Mouse (Mus musculus) hindbrain, embryonic 12.5 days (tissue): ENCODE results near the gene Slco1c1. TPM values are rescaled to one million over a fixed set of nuclear protein-coding genes. Genes with fewer than 3 reads are reported as not detected.

Source experiments
- ATAC-seq: fragments of 200-750 bp; cut with Nextera tagmentation; 2 replicates; pipeline ENCODE4 v1.8.0; 2017; ENCODE audit warnings: moderate TSS enrichment; ENCODE audit not compliant: low FRiP score
- H3K27ac ChIP-seq: fragments of 300-500 bp; sonication (generic); 2 replicates; pipeline ENCODE4 v1.5.1; 2016; ENCODE audit warnings: mild to moderate bottlenecking
- H3K27me3 ChIP-seq: fragments of 300-500 bp; sonication (generic); 2 replicates; pipeline ENCODE4 v1.6.1; 2016; ENCODE audit warnings: mild to moderate bottlenecking
- H3K36me3 ChIP-seq: fragments of 300-500 bp; sonication (generic); 2 replicates; pipeline ENCODE4 v1.6.1; 2016; ENCODE audit warnings: mild to moderate bottlenecking
- H3K4me1 ChIP-seq: fragments of 300-500 bp; sonication (generic); 2 replicates; pipeline ENCODE4 v1.6.1; 2016
- H3K4me2 ChIP-seq: fragments of 300-500 bp; sonication (generic); replicated peaks from 2 replicates; pipeline ENCODE4 v1.6.1; 2016; ENCODE audit warnings: mild to moderate bottlenecking
- H3K4me3 ChIP-seq: fragments of 300-500 bp; sonication (generic); 2 replicates; pipeline ENCODE4 v1.5.1; 2016; ENCODE audit warnings: mild to moderate bottlenecking
- H3K9ac ChIP-seq: fragments of 300-500 bp; sonication (generic); 2 replicates; pipeline ENCODE4 v1.6.1; 2016; ENCODE audit warnings: mild to moderate bottlenecking, moderate library complexity
- H3K9me3 ChIP-seq: fragments of 300-500 bp; sonication (generic); replicated peaks from 2 replicates; pipeline ENCODE4 v1.6.1; 2016; ENCODE audit warnings: mild to moderate bottlenecking
- WGBS: fragments of 180-500 bp; shearing (Covaris S2); methylation state at CpG from one replicate; pipeline ENCODE4 v1.1.7; 2016; 5-methylcytosine and 5-hydroxymethylcytosine counted together
- polyA plus RNA-seq: library from polyadenylated mRNA; unstranded; fragments of >200 nt; fragmentation: Nextera tagmentation; extraction: Ambion mirVana; gene quantifications from 2 replicates; pipeline ENCODE4 v1.2.1, GENCODE M21; 2016

Gene Slco1c1
- polyA plus RNA-seq, result 6.3 and 8.7 TPM in 2 replicates

GRCm38 (mm10) chr6:141523747-141524640 is at the start of gene Slco1c1:
Gene Slco1c1 (plus strand): TSS chr6:141524368.
- Histone ChIP-seq H3K4me2 (no peak within 1 kb of the TSS), H3K4me3 (no peak within 1 kb of the TSS), H3K4me1 (no peaks in the 10 kb centered on the region), H3K27me3 (no peaks in the 10 kb centered on the region), H3K36me3 (no peaks in the 10 kb centered on the region), H3K27ac (no peak within 1 kb of the TSS), H3K9ac (no peak within 1 kb of the TSS), H3K9me3 (no peaks in the 10 kb centered on the region)
- no peak for ATAC-seq
- WGBS, result 51% methylated on average over 2 of the region's 2 CpGs

GRCm38 (mm10) chr6:141474696-141475095 is 49.5 kb upstream of the Slco1c1 start:
- 73% methylated on average over 3 of the region's 3 CpGs for WGBS
- Histone ChIP-seq H3K9me3 (no peaks in the 10 kb centered on the region), H3K27ac (no peak overlapping the region), H3K4me1 (no peaks in the 10 kb centered on the region), H3K9ac (no peak overlapping the region), H3K4me3 (no peak overlapping the region), H3K36me3 (no peaks in the 10 kb centered on the region), H3K27me3 (no peaks in the 10 kb centered on the region), H3K4me2 (no peak overlapping the region)
- no peak for ATAC-seq

- 63% methylated on average over 10 of the region's 10 CpGs for WGBS
- ATAC-seq, result peak; percentile 65
Measured at GRCm38 (mm10) chr6:141485302-141486021, 38.7 kb upstream of the Slco1c1 start.

GRCm38 (mm10) chr6:141487266-141487665 is 36.9 kb upstream of the Slco1c1 start:
- H3K9ac ChIP-seq, result no peak overlapping the region
- 73% methylated on average over 7 of the region's 7 CpGs for WGBS
- H3K9me3 ChIP-seq, result no peaks in the 10 kb centered on the region
- no peak overlapping the region for H3K27ac ChIP-seq
- no peaks in the 10 kb centered on the region for H3K36me3 ChIP-seq
- no peak for ATAC-seq
- peaks cover 5% of the 10 kb centered on the region; the same call in 1 of the 2 replicates for H3K4me1 ChIP-seq
- H3K4me2 ChIP-seq, result no peak overlapping the region
- H3K27me3 ChIP-seq, result no peaks in the 10 kb centered on the region
- H3K4me3 ChIP-seq, result no peak overlapping the region

More at GRCm38 (mm10) chr6:141485302-141486021, 38.7 kb upstream of the Slco1c1 start:
- Histone ChIP-seq H3K4me3 (no peak overlapping the region), H3K27ac (no peak overlapping the region), H3K9me3 (no peaks in the 10 kb centered on the region), H3K36me3 (no peaks in the 10 kb centered on the region), H3K27me3 (no peaks in the 10 kb centered on the region), H3K4me2 (no peak overlapping the region), H3K9ac (no peak overlapping the region), H3K4me1 (peaks cover 5% of the 10 kb centered on the region; the same call in 1 of the 2 replicates)

- Histone ChIP-seq H3K4me3 (no peak overlapping the region), H3K9ac (no peak overlapping the region), H3K4me1 (peaks cover 5% of the 10 kb centered on the region; the same call in 1 of the 2 replicates), H3K27ac (no peak overlapping the region), H3K9me3 (no peaks in the 10 kb centered on the region), H3K27me3 (peaks cover 4% of the 10 kb centered on the region; the same call in 1 of the 2 replicates), H3K36me3 (no peaks in the 10 kb centered on the region), H3K4me2 (no peak overlapping the region)
- no peak for ATAC-seq
- WGBS, result 17% methylated on average over 11 of the region's 11 CpGs
Measured at GRCm38 (mm10) chr6:141488619-141489018, 35.5 kb upstream of the Slco1c1 start.

- ATAC-seq, result 0 out of 2 replicates have a peak, but pooled peaks have one; percentile 2
- no peaks in the 10 kb centered on the region for H3K9me3 ChIP-seq
- H3K4me1 ChIP-seq, result peaks cover 9% of the 10 kb centered on the region; the same call in 1 of the 2 replicates
- H3K4me3 ChIP-seq, result no peak overlapping the region
- H3K27ac ChIP-seq, result no peak overlapping the region
- no peaks in the 10 kb centered on the region for H3K36me3 ChIP-seq
- H3K27me3 ChIP-seq, result peaks cover 4% of the 10 kb centered on the region; the same call in 1 of the 2 replicates
- 68% methylated on average over 4 of the region's 4 CpGs for WGBS
- H3K9ac ChIP-seq, result no peak overlapping the region
- no peak overlapping the region for H3K4me2 ChIP-seq
Measured at GRCm38 (mm10) chr6:141494909-141495308, 29.3 kb upstream of the Slco1c1 start.

- no peak overlapping the region for H3K9ac ChIP-seq
- H3K9me3 ChIP-seq, result no peaks in the 10 kb centered on the region
- H3K4me1 ChIP-seq, result peaks cover 9% of the 10 kb centered on the region; the same call in 1 of the 2 replicates
- 0 out of 2 replicates have a peak overlapping the region, but pooled peaks have one; percentile 13 for H3K4me2 ChIP-seq
- no peaks in the 10 kb centered on the region for H3K36me3 ChIP-seq
- WGBS, result 7% methylated on average over 13 of the region's 13 CpGs
- H3K4me3 ChIP-seq, result no peak overlapping the region
- H3K27me3 ChIP-seq, result peaks cover 4% of the 10 kb centered on the region; the same call in 1 of the 2 replicates
- H3K27ac ChIP-seq, result no peak overlapping the region
- ATAC-seq, result peak; percentile 91
Measured at GRCm38 (mm10) chr6:141495634-141496418, 28.3 kb upstream of the Slco1c1 start.

- no peak overlapping the region for H3K4me3 ChIP-seq
- ATAC-seq, result no peak
Measured at GRCm38 (mm10) chr6:141499511-141499910, 24.7 kb upstream of the Slco1c1 start.

GRCm38 (mm10) chr6:141501171-141501570 is 23.0 kb upstream of the Slco1c1 start:
- Histone ChIP-seq H3K9me3 (no peaks in the 10 kb centered on the region), H3K27ac (no peak overlapping the region), H3K4me2 (no peak overlapping the region), H3K9ac (no peak overlapping the region), H3K4me3 (no peak overlapping the region), H3K27me3 (no peaks in the 10 kb centered on the region), H3K36me3 (no peaks in the 10 kb centered on the region), H3K4me1 (no peaks in the 10 kb centered on the region)
- 89% methylated on average over 3 of the region's 3 CpGs for WGBS
- no peak for ATAC-seq

More at GRCm38 (mm10) chr6:141499511-141499910, 24.7 kb upstream of the Slco1c1 start:
- Histone ChIP-seq H3K9me3 (no peaks in the 10 kb centered on the region), H3K27me3 (no peaks in the 10 kb centered on the region), H3K27ac (no peak overlapping the region), H3K9ac (no peak overlapping the region), H3K4me1 (peaks cover 9% of the 10 kb centered on the region; the same call in 1 of the 2 replicates), H3K36me3 (no peaks in the 10 kb centered on the region), H3K4me2 (no peak overlapping the region)

GRCm38 (mm10) chr6:141522541-141522940 is 1.6 kb upstream of the Slco1c1 start:
- H3K9me3 ChIP-seq, result no peaks in the 10 kb centered on the region
- H3K4me2 ChIP-seq, result no peak overlapping the region
- no peak for ATAC-seq
- no peak overlapping the region for H3K9ac ChIP-seq
- H3K27ac ChIP-seq, result no peak overlapping the region
- no peak overlapping the region for H3K4me3 ChIP-seq
- H3K27me3 ChIP-seq, result no peaks in the 10 kb centered on the region
- WGBS, result 84% methylated on average over 2 of the region's 2 CpGs
- no peaks in the 10 kb centered on the region for H3K36me3 ChIP-seq
- H3K4me1 ChIP-seq, result no peaks in the 10 kb centered on the region

GRCm38 (mm10) chr6:141525787-141526186 is 1.6 kb downstream of the Slco1c1 start:
- ATAC-seq, result no peak

More at GRCm38 (mm10) chr6:141525787-141526186, 1.6 kb downstream of the Slco1c1 start:
- no peaks in the 10 kb centered on the region for H3K36me3 ChIP-seq
- H3K27ac ChIP-seq, result no peak overlapping the region
- H3K4me2 ChIP-seq, result no peak overlapping the region
- H3K9me3 ChIP-seq, result no peaks in the 10 kb centered on the region
- H3K4me1 ChIP-seq, result no peaks in the 10 kb centered on the region
- H3K4me3 ChIP-seq, result no peak overlapping the region
- H3K27me3 ChIP-seq, result no peaks in the 10 kb centered on the region
- no peak overlapping the region for H3K9ac ChIP-seq
- 35% methylated on average over 1 of the region's 1 CpGs for WGBS
